Mouse (Mus musculus) liver, embryonic 16.5 days (tissue): ENCODE data around the gene Pls1. TPM values are rescaled to one million over a fixed set of nuclear protein-coding genes. Genes with fewer than 3 reads are reported as not detected.

ENCODE experiments used
- ATAC-seq: fragments of 200-750 bp; cut with Nextera tagmentation; 2 replicates; pipeline ENCODE4 v1.8.0; 2017; ENCODE audit warnings: low read depth, mild to moderate bottlenecking, moderate number of reproducible peaks, moderate library complexity
- H3K27ac ChIP-seq: fragments of 300-500 bp; sonication (generic); 2 replicates; pipeline ENCODE4 v1.5.1; 2014; ENCODE audit warnings: mild to moderate bottlenecking, low read length
- H3K27me3 ChIP-seq: fragments of 300-500 bp; sonication (generic); 2 replicates; pipeline ENCODE4 v1.6.1; 2014; ENCODE audit warnings: low read depth, low read length, mixed read lengths; ENCODE audit not compliant: control insufficient read depth, insufficient read depth
- H3K36me3 ChIP-seq: fragments of 300-500 bp; sonication (generic); 2 replicates; pipeline ENCODE4 v1.6.1; 2014; ENCODE audit warnings: mild to moderate bottlenecking; ENCODE audit not compliant: control insufficient read depth, insufficient read depth
- H3K4me1 ChIP-seq: fragments of 300-500 bp; sonication (generic); 2 replicates; pipeline ENCODE4 v1.6.1; 2014; ENCODE audit warnings: low read depth, low read length, mixed read lengths; ENCODE audit not compliant: control insufficient read depth
- H3K4me2 ChIP-seq: fragments of 300-500 bp; sonication (generic); 2 replicates; pipeline ENCODE4 v1.6.1; 2014; ENCODE audit warnings: low read depth, low read length, mixed read lengths
- H3K4me3 ChIP-seq: fragments of 300-500 bp; sonication (generic); 2 replicates; pipeline ENCODE4 v1.5.1; 2014; ENCODE audit warnings: low read depth, mild to moderate bottlenecking, low read length
- H3K9ac ChIP-seq: fragments of 300-500 bp; sonication (generic); 2 replicates; pipeline ENCODE4 v1.6.1; 2014; ENCODE audit warnings: low read depth, low read length
- H3K9me3 ChIP-seq: fragments of 300-500 bp; sonication (generic); replicated peaks from 2 replicates; pipeline ENCODE4 v1.6.1; 2016; ENCODE audit warnings: low read length; ENCODE audit not compliant: control insufficient read depth
- WGBS: fragments of 180-500 bp; shearing (Covaris S2); extraction: QIAGEN DNeasy Blood & Tissue Kit; methylation state at CpG from one replicate; pipeline ENCODE4 v1.1.7; 2014; ENCODE audit not compliant: insufficient replicate concordance; 5-methylcytosine and 5-hydroxymethylcytosine counted together
- polyA plus RNA-seq: library from polyadenylated mRNA; unstranded; fragments of >200 nt; fragmentation: Nextera tagmentation; extraction: Ambion mirVana; gene quantifications from 2 replicates; pipeline ENCODE4 v1.2.1, GENCODE M21; 2015

Gene Pls1
- polyA plus RNA-seq, 1 experiment from 2014 or later, result 19.2 TPM

GRCm38 (mm10) chr9:95813721-95814531 is 31.2 kb downstream of the Pls1 start:
- H3K27me3 ChIP-seq, result no peaks in the 10 kb centered on the region
- H3K27ac ChIP-seq, result no peak overlapping the region
- WGBS, result 75% methylated on average over 20 of the region's 20 CpGs
- H3K9ac ChIP-seq, result no peak overlapping the region
- no peak for ATAC-seq
- H3K4me2 ChIP-seq, result no peak overlapping the region
- H3K36me3 ChIP-seq, result no peaks in the 10 kb centered on the region
- no peaks in the 10 kb centered on the region for H3K9me3 ChIP-seq
- H3K4me1 ChIP-seq, result no peaks in the 10 kb centered on the region
- H3K4me3 ChIP-seq, result no peak overlapping the region

- no peaks in the 10 kb centered on the region for H3K4me1 ChIP-seq
- H3K27ac ChIP-seq, result no peak overlapping the region
- no peak overlapping the region for H3K4me3 ChIP-seq
- no peak overlapping the region for H3K9ac ChIP-seq
- no peaks in the 10 kb centered on the region for H3K9me3 ChIP-seq
- ATAC-seq, result no peak
- H3K36me3 ChIP-seq, result no peaks in the 10 kb centered on the region
- 84% methylated on average over 4 of the region's 4 CpGs for WGBS
- no peak overlapping the region for H3K4me2 ChIP-seq
- no peaks in the 10 kb centered on the region for H3K27me3 ChIP-seq
Observed at GRCm38 (mm10) chr9:95811817-95812216, 33.3 kb downstream of the Pls1 start.

DNA sequence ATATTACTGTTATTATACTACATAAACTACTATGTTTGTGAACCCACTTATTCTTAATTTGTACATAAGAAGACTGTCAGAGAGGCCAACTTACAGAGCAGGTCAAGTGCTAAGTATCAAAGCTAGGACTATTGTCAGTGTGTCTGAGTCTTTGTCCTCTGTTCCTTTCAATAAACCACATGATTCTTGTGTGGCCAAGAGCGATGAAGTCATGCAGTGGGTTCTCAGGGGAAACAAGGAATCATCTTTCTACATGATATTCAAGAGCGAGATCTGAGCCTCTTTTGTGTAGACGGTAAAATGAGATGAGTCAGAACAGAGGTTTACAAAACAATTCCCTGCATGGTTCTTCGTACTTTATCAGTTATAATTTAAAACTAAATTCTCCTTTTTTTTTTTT is 35.5 kb downstream of the Pls1 start:
- Histone ChIP-seq H3K4me3 (no peak overlapping the region), H3K9me3 (no peaks in the 10 kb centered on the region), H3K4me2 (no peak overlapping the region), H3K9ac (no peak overlapping the region), H3K4me1 (no peaks in the 10 kb centered on the region), H3K36me3 (no peaks in the 10 kb centered on the region), H3K27me3 (no peaks in the 10 kb centered on the region), H3K27ac (no peak overlapping the region)
- no peak for ATAC-seq
- WGBS, result 65% methylated on average over 4 of the region's 4 CpGs

GRCm38 (mm10) chr9:95805449-95805848 is 39.7 kb downstream of the Pls1 start:
- Histone ChIP-seq H3K4me2 (no peak overlapping the region), H3K4me3 (no peak overlapping the region), H3K9ac (no peak overlapping the region), H3K36me3 (no peaks in the 10 kb centered on the region), H3K4me1 (no peaks in the 10 kb centered on the region; the same call in 1 of the 2 replicates), H3K27ac (no peak overlapping the region), H3K9me3 (no peaks in the 10 kb centered on the region), H3K27me3 (no peaks in the 10 kb centered on the region)
- ATAC-seq, result no peak
- WGBS, result 60% methylated on average over 12 of the region's 12 CpGs

- no peak for ATAC-seq
- WGBS, result 32% methylated on average over 3 of the region's 3 CpGs
- Histone ChIP-seq H3K27me3 (no peaks in the 10 kb centered on the region), H3K4me1 (no peaks in the 10 kb centered on the region; the same call in 1 of the 2 replicates), H3K9me3 (no peaks in the 10 kb centered on the region), H3K9ac (no peak overlapping the region), H3K4me3 (no peak overlapping the region), H3K36me3 (no peaks in the 10 kb centered on the region), H3K4me2 (no peak overlapping the region), H3K27ac (no peak overlapping the region)
Observed at GRCm38 (mm10) chr9:95803783-95804182, 41.3 kb downstream of the Pls1 start.

- 27% methylated on average over 10 of the region's 10 CpGs for WGBS
- no peak overlapping the region for H3K27ac ChIP-seq
- peak; percentile 74 for ATAC-seq
- H3K4me2 ChIP-seq, result no peak overlapping the region
- no peaks in the 10 kb centered on the region; the same call in 1 of the 2 replicates for H3K4me1 ChIP-seq
- H3K4me3 ChIP-seq, result no peak overlapping the region
- no peaks in the 10 kb centered on the region for H3K9me3 ChIP-seq
- no peak overlapping the region for H3K9ac ChIP-seq
- H3K36me3 ChIP-seq, result no peaks in the 10 kb centered on the region
- no peaks in the 10 kb centered on the region for H3K27me3 ChIP-seq
Observed at GRCm38 (mm10) chr9:95801610-95802451, 43.3 kb downstream of the Pls1 start.

- Histone ChIP-seq H3K4me1 (no peaks in the 10 kb centered on the region), H3K9ac (no peak overlapping the region), H3K4me3 (no peak overlapping the region), H3K27me3 (no peaks in the 10 kb centered on the region), H3K9me3 (no peaks in the 10 kb centered on the region), H3K4me2 (no peak overlapping the region), H3K36me3 (no peaks in the 10 kb centered on the region), H3K27ac (no peak overlapping the region)
- WGBS, result 54% methylated on average over 2 of the region's 2 CpGs
- no peak for ATAC-seq
Observed at GRCm38 (mm10) chr9:95796323-95796722, 48.8 kb downstream of the Pls1 start.

- Histone ChIP-seq H3K4me3 (no peak overlapping the region), H3K9me3 (no peaks in the 10 kb centered on the region), H3K27me3 (no peaks in the 10 kb centered on the region), H3K4me2 (no peak overlapping the region), H3K9ac (no peak overlapping the region), H3K4me1 (no peaks in the 10 kb centered on the region), H3K36me3 (no peaks in the 10 kb centered on the region), H3K27ac (peak overlapping the region; percentile 26; the same call in 1 of the 2 replicates)
- WGBS, result 68% methylated on average over 5 of the region's 5 CpGs
- no peak for ATAC-seq
Observed at GRCm38 (mm10) chr9:95795844-95796243, 49.3 kb downstream of the Pls1 start.
